Mouse (Mus musculus) heart, embryonic 13.5 days (tissue): ENCODE measurements around the gene Patl1. TPM values are rescaled to one million over a fixed set of nuclear protein-coding genes. Genes with fewer than 3 reads are reported as not detected.
"Not testable (repeated sequence)": the region's sequence is repeated elsewhere in the genome, so short reads cannot be mapped to it uniquely, and the experiment has no call there.

Experiments used
- ATAC-seq: fragments of 200-750 bp; cut with Nextera tagmentation; 2 replicates; pipeline ENCODE4 v1.8.0; 2017; ENCODE audit warnings: moderate TSS enrichment; ENCODE audit not compliant: insufficient number of reproducible peaks, low FRiP score, low TSS enrichment; ENCODE audit errors: extremely low read depth
- H3K27ac ChIP-seq: fragments of 300-500 bp; sonication (generic); replicated peaks from 2 replicates; pipeline ENCODE4 v1.5.1; 2015; ENCODE audit warnings: moderate library complexity, mild to moderate bottlenecking, inconsistent platforms
- H3K27me3 ChIP-seq: fragments of 300-500 bp; sonication (generic); replicated peaks from 2 replicates; pipeline ENCODE4 v1.6.1; 2015; ENCODE audit warnings: mild to moderate bottlenecking, inconsistent platforms
- H3K36me3 ChIP-seq: fragments of 300-500 bp; sonication (generic); 2 replicates; pipeline ENCODE4 v1.6.1; 2015; ENCODE audit warnings: mild to moderate bottlenecking, inconsistent platforms
- H3K4me1 ChIP-seq: fragments of 300-500 bp; sonication (generic); 2 replicates; pipeline ENCODE4 v1.6.1; 2015; ENCODE audit warnings: inconsistent platforms
- H3K4me2 ChIP-seq: fragments of 300-500 bp; sonication (generic); 2 replicates; pipeline ENCODE4 v1.6.1; 2015; ENCODE audit warnings: inconsistent platforms, mild to moderate bottlenecking, moderate library complexity
- H3K4me3 ChIP-seq: fragments of 300-500 bp; sonication (generic); 2 replicates; pipeline ENCODE4 v1.5.1; 2015; ENCODE audit warnings: moderate library complexity, mild to moderate bottlenecking, inconsistent platforms
- H3K9ac ChIP-seq: fragments of 300-500 bp; sonication (generic); 2 replicates; pipeline ENCODE4 v1.6.1; 2015; ENCODE audit warnings: inconsistent platforms, mild to moderate bottlenecking, moderate library complexity
- H3K9me3 ChIP-seq: fragments of 300-500 bp; sonication (generic); 2 replicates; pipeline ENCODE4 v1.6.1; 2016; ENCODE audit warnings: inconsistent platforms
- WGBS: fragments of 180-500 bp; shearing (Covaris S2); methylation state at CpG from one replicate; pipeline ENCODE4 v1.1.7; 2015; ENCODE audit warnings: mixed read lengths; 5-methylcytosine and 5-hydroxymethylcytosine counted together
- polyA plus RNA-seq: library from polyadenylated mRNA; unstranded; fragments of >200 nt; fragmentation: Nextera tagmentation; extraction: Ambion mirVana; gene quantifications from 2 replicates; pipeline ENCODE4 v1.2.1, GENCODE M21; 2015

Gene Patl1
- polyA plus RNA-seq, 1 experiment from 2014 or later, result 16.0 TPM

GRCm38 (mm10) chr19:11928025-11928748, 16.0 kb downstream of the Patl1 start:
- Histone ChIP-seq H3K4me3 (no peak overlapping the region), H3K4me1 (no peaks in the 10 kb centered on the region), H3K27me3 (no peaks in the 10 kb centered on the region), H3K4me2 (no peak overlapping the region), H3K36me3 (peaks cover 98% of the 10 kb centered on the region), H3K27ac (no peak overlapping the region), H3K9me3 (no peaks in the 10 kb centered on the region), H3K9ac (no peak overlapping the region)
- peak; percentile 83; the same call in 1 of the 2 replicates for ATAC-seq
- 83% methylated on average over 4 of the region's 4 CpGs for WGBS

- H3K9ac ChIP-seq, ATAC-seq, H3K4me1 ChIP-seq, H3K4me2 ChIP-seq, H3K27me3 ChIP-seq, H3K27ac ChIP-seq, H3K9me3 ChIP-seq, H3K4me3 ChIP-seq: not testable (repeated sequence)
- H3K36me3 ChIP-seq, result peaks cover 44% of the 10 kb centered on the region
- WGBS, result 88% methylated on average over 9 of the region's 9 CpGs
These were observed 34.3 kb downstream of the Patl1 start for GRCm38 (mm10) chr19:11946460-11946859.

- H3K36me3 ChIP-seq, result peaks cover 15% of the 10 kb centered on the region
- 50% methylated on average over 1 of the region's 1 CpGs for WGBS
- no peak overlapping the region for H3K9ac ChIP-seq
- no peak overlapping the region for H3K27ac ChIP-seq
- no peaks in the 10 kb centered on the region for H3K4me1 ChIP-seq
- no peaks in the 10 kb centered on the region for H3K9me3 ChIP-seq
- H3K4me3 ChIP-seq, result no peak overlapping the region
- no peaks in the 10 kb centered on the region for H3K27me3 ChIP-seq
- no peak for ATAC-seq
- no peak overlapping the region for H3K4me2 ChIP-seq
These were observed 37.7 kb downstream of the Patl1 start for GRCm38 (mm10) chr19:11949878-11950277.

GRCm38 (mm10) chr19:11950747-11951146, 38.5 kb downstream of the Patl1 start:
- Histone ChIP-seq H3K27ac (no peak overlapping the region), H3K4me1 (no peaks in the 10 kb centered on the region; the same call in 1 of the 2 replicates), H3K4me2 (no peak overlapping the region), H3K36me3 (peaks cover 7% of the 10 kb centered on the region), H3K9me3 (no peaks in the 10 kb centered on the region), H3K4me3 (no peak overlapping the region), H3K27me3 (no peaks in the 10 kb centered on the region), H3K9ac (no peak overlapping the region)
- 73% methylated on average over 7 of the region's 7 CpGs for WGBS
- ATAC-seq, result no peak

GRCm38 (mm10) chr19:11954206-11954605, 42.0 kb downstream of the Patl1 start:
- WGBS, result 38% methylated on average over 6 of the region's 6 CpGs
- Histone ChIP-seq H3K9me3 (no peaks in the 10 kb centered on the region), H3K9ac (no peak overlapping the region), H3K4me2 (no peak overlapping the region), H3K27ac (no peak overlapping the region), H3K4me1 (peaks cover 2% of the 10 kb centered on the region; the same call in 1 of the 2 replicates), H3K4me3 (no peak overlapping the region), H3K27me3 (no peaks in the 10 kb centered on the region), H3K36me3 (no peaks in the 10 kb centered on the region)
- ATAC-seq, result no peak

GRCm38 (mm10) chr19:11956636-11957035, 44.4 kb downstream of the Patl1 start:
- Histone ChIP-seq H3K4me1 (peaks cover 2% of the 10 kb centered on the region; the same call in 1 of the 2 replicates), H3K27ac (no peak overlapping the region), H3K27me3 (no peaks in the 10 kb centered on the region), H3K4me3 (no peak overlapping the region), H3K9ac (no peak overlapping the region), H3K9me3 (no peaks in the 10 kb centered on the region), H3K36me3 (no peaks in the 10 kb centered on the region), H3K4me2 (no peak overlapping the region)
- ATAC-seq, result no peak
- 80% methylated on average over 5 of the region's 5 CpGs for WGBS

GRCm38 (mm10) chr19:11957396-11957795, 45.2 kb downstream of the Patl1 start:
- Histone ChIP-seq H3K4me1 (peaks cover 2% of the 10 kb centered on the region; the same call in 1 of the 2 replicates), H3K27me3 (0 out of 2 replicates have a peak, but pooled peaks cover under 1% of the 10 kb centered on the region), H3K9me3 (no peaks in the 10 kb centered on the region), H3K4me3 (no peak overlapping the region), H3K4me2 (no peak overlapping the region), H3K9ac (no peak overlapping the region), H3K27ac (no peak overlapping the region), H3K36me3 (no peaks in the 10 kb centered on the region)
- no peak for ATAC-seq
- 80% methylated on average over 5 of the region's 5 CpGs for WGBS

- ATAC-seq, result no peak
These were observed 45.6 kb downstream of the Patl1 start for GRCm38 (mm10) chr19:11957846-11958245.

GRCm38 (mm10) chr19:11964266-11964665, 52.1 kb downstream of the Patl1 start:
- Histone ChIP-seq H3K27me3 (0 out of 2 replicates have a peak, but pooled peaks cover 5% of the 10 kb centered on the region), H3K27ac (0 out of 2 replicates have a peak overlapping the region, but pooled peaks have one; percentile 74), H3K9ac (no peak overlapping the region), H3K4me2 (peak overlapping the region; percentile 68), H3K36me3 (peaks cover 13% of the 10 kb centered on the region), H3K4me1 (peaks cover 28% of the 10 kb centered on the region), H3K9me3 (no peaks in the 10 kb centered on the region), H3K4me3 (peak overlapping the region; percentile 52)
- ATAC-seq, result no peak
- WGBS, result 87% methylated on average over 1 of the region's 1 CpGs

More at GRCm38 (mm10) chr19:11957846-11958245, 45.6 kb downstream of the Patl1 start:
- H3K9ac ChIP-seq, result 0 out of 2 replicates have a peak overlapping the region, but pooled peaks have one; percentile 5
- WGBS, result 53% methylated on average over 8 of the region's 8 CpGs
- H3K27ac ChIP-seq, result no peak overlapping the region
- peaks cover 2% of the 10 kb centered on the region; the same call in 1 of the 2 replicates for H3K4me1 ChIP-seq
- 0 out of 2 replicates have a peak, but pooled peaks cover 5% of the 10 kb centered on the region for H3K27me3 ChIP-seq
- H3K36me3 ChIP-seq, result no peaks in the 10 kb centered on the region
- H3K9me3 ChIP-seq, result no peaks in the 10 kb centered on the region
- H3K4me2 ChIP-seq, result no peak overlapping the region
- no peak overlapping the region for H3K4me3 ChIP-seq

- WGBS, result under 1% methylated on average over 59 of the region's 59 CpGs
- Histone ChIP-seq H3K4me2 (peak within 1 kb of the TSS; percentile 83), H3K27me3 (0 out of 2 replicates have a peak, but pooled peaks cover 5% of the 10 kb centered on the region), H3K9ac (peak within 1 kb of the TSS; percentile 99), H3K4me1 (peaks cover 33% of the 10 kb centered on the region), H3K27ac (peak within 1 kb of the TSS; percentile 87), H3K4me3 (peak within 1 kb of the TSS; percentile 94), H3K9me3 (no peaks in the 10 kb centered on the region), H3K36me3 (peaks cover 15% of the 10 kb centered on the region)
- peak; percentile 93 for ATAC-seq
These were observed 53.1 kb downstream of the Patl1 start, which contains the start of gene Osbp for GRCm38 (mm10) chr19:11965023-11965942. Gene Osbp (plus strand): TSS chr19:11965941.

GRCm38 (mm10) chr19:11966201-11966636, 54.0 kb downstream of the Patl1 start:
- Histone ChIP-seq H3K27me3 (0 out of 2 replicates have a peak, but pooled peaks cover 5% of the 10 kb centered on the region), H3K9ac (peak overlapping the region; percentile 99), H3K27ac (peak overlapping the region; percentile 87), H3K4me1 (peaks cover 42% of the 10 kb centered on the region), H3K36me3 (peaks cover 24% of the 10 kb centered on the region), H3K4me3 (peak overlapping the region; percentile 94), H3K9me3 (no peaks in the 10 kb centered on the region), H3K4me2 (peak overlapping the region; percentile 83)
- 1% methylated on average over 18 of the region's 18 CpGs for WGBS
- peak; percentile 5 for ATAC-seq
